Mouse (Mus musculus) thymus, adult 2 months (tissue): ENCODE measurements around the gene Fbn1. TPM values are rescaled to one million over a fixed set of nuclear protein-coding genes. Genes with fewer than 3 reads are reported as not detected.
A peak's percentile ranks its signal among the peaks of the same experiment; 100 is the strongest.

ENCODE experiments used
- DNase-seq: peaks from one replicate; pipeline ENCODE4 v3.0.0; 2021
- H3K27ac ChIP-seq: fragments of 200-500 bp; 2 replicates; pipeline ENCODE4 v1.5.1; 2012; ENCODE audit warnings: low read length, control low read depth; ENCODE audit not compliant: control insufficient read depth, insufficient read depth
- H3K27me3 ChIP-seq: fragments of 200-500 bp; 2 replicates; pipeline ENCODE4 v1.6.1; 2012; ENCODE audit warnings: mild to moderate bottlenecking, low read length, moderate library complexity, mixed read lengths; ENCODE audit not compliant: control insufficient read depth, insufficient read depth
- H3K36me3 ChIP-seq: fragments of 200-500 bp; 2 replicates; pipeline ENCODE4 v1.6.1; 2012; ENCODE audit warnings: mild to moderate bottlenecking, low read length, moderate library complexity; ENCODE audit not compliant: control insufficient read depth, insufficient read depth
- H3K4me1 ChIP-seq: fragments of 200-500 bp; replicated peaks from 2 replicates; pipeline ENCODE4 v1.6.1; 2012; ENCODE audit warnings: low read length; ENCODE audit not compliant: control insufficient read depth, insufficient read depth
- H3K4me3 ChIP-seq: fragments of 200-500 bp; 2 replicates; pipeline ENCODE4 v1.5.1; 2012; ENCODE audit warnings: mild to moderate bottlenecking, low read length, control low read depth, moderate library complexity; ENCODE audit not compliant: control insufficient read depth, insufficient read depth
- CTCF ChIP-seq: fragments of 200-500 bp; IDR thresholded peaks from 2 replicates; pipeline ENCODE4 v1.5.1; 2012; ENCODE audit warnings: mild to moderate bottlenecking, control low read depth, low read length, moderate library complexity, borderline replicate concordance; ENCODE audit not compliant: control insufficient read depth, poor library complexity, insufficient read depth; ENCODE audit errors: extremely low read depth
- POLR2A ChIP-seq: fragments of 200-500 bp; IDR thresholded peaks from 2 replicates; pipeline ENCODE4 v1.6.1; 2012; ENCODE audit warnings: mild to moderate bottlenecking, low read length, control low read depth, moderate library complexity; ENCODE audit not compliant: control insufficient read depth, poor library complexity, insufficient read depth; ENCODE audit errors: extremely low read depth
- WGBS: fragments of 180-500 bp; shearing (Covaris S2); methylation state at CpG from one replicate; pipeline ENCODE4 v1.1.7; 2018; 5-methylcytosine and 5-hydroxymethylcytosine counted together
- polyA plus RNA-seq: library from polyadenylated mRNA; depleted of rRNA; stranded (reverse); fragments of >200 nt; gene quantifications from 2 replicates; pipeline ENCODE4 v1.2.3, GENCODE M21; 2012

Fbn1 gene
- polyA plus RNA-seq, 1 experiment, result 4.5 TPM

- Histone ChIP-seq H3K36me3 (no peaks in the 10 kb centered on the region), H3K4me3 (no peak overlapping the region), H3K4me1 (no peaks in the 10 kb centered on the region), H3K27me3 (no peaks in the 10 kb centered on the region), H3K27ac (no peak overlapping the region)
- 94% methylated on average over 3 of the region's 3 CpGs for WGBS
- TF ChIP-seq CTCF (no peak), POLR2A (no peak)
- no peak for DNase-seq
Measured at GRCm38 (mm10) chr2:125514391-125514790, 6.6 kb upstream of the Fbn1 start.

GRCm38 (mm10) chr2:125512544-125512943, 4.8 kb upstream of the Fbn1 start:
- Histone ChIP-seq H3K4me1 (no peaks in the 10 kb centered on the region), H3K4me3 (no peak overlapping the region), H3K36me3 (no peaks in the 10 kb centered on the region), H3K27me3 (no peaks in the 10 kb centered on the region; the same call in 1 of the 2 replicates), H3K27ac (no peak overlapping the region)
- no peak for TF ChIP-seq POLR2A
- TF ChIP-seq CTCF, result no peak
- WGBS, result 93% methylated on average over 4 of the region's 4 CpGs
- no peak for DNase-seq

DNA sequence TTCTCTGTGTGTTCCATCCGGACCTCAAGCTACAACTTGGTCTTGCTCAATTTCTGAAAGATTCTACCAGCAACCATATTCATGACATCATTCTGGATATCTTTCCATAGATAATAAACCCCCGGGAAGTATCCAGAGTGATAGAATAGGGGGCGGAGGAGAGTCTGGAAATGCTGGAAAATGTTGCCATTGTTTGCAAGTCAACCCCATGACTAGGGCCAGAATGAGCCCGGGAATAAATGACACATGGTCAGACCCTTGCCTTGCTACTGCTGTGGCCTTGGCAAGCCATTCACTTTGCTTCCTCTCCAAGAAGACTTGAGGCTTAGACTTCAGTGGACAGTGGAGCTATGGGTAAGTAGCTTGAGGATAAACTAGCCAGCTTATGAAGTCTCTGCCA, 4.1 kb upstream of the Fbn1 start:
- H3K27me3 ChIP-seq, result no peaks in the 10 kb centered on the region; the same call in 1 of the 2 replicates
- DNase-seq, result no peak
- WGBS, result 85% methylated on average over 4 of the region's 4 CpGs
- no peak overlapping the region for H3K27ac ChIP-seq
- no peaks in the 10 kb centered on the region for H3K4me1 ChIP-seq
- no peaks in the 10 kb centered on the region for H3K36me3 ChIP-seq
- TF ChIP-seq CTCF, result no peak
- no peak for TF ChIP-seq POLR2A
- H3K4me3 ChIP-seq, result no peak overlapping the region

DNA sequence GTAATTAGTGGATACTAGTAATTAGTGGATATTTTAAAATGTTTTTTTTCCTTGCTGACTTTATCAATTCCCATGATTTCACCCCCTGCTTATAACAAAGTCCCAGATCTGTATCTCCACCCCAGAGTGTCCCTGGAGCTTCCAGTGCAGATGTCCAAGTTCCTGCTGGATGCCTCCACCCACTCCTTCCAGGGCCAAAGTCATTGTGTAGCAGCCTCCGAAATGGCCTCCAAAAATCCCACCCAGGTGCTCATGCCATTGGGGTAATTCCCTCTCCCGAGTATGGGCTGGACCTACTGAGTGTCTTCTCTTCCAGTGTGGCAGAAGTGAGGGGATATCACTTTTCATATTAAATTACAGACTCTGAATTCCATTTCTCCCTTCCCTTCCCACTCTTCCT, 3.0 kb upstream of the Fbn1 start:
- TF ChIP-seq POLR2A, result no peak
- TF ChIP-seq CTCF, result no peak
- Histone ChIP-seq H3K4me1 (no peaks in the 10 kb centered on the region), H3K4me3 (no peak overlapping the region), H3K27me3 (no peaks in the 10 kb centered on the region; the same call in 1 of the 2 replicates), H3K36me3 (no peaks in the 10 kb centered on the region), H3K27ac (no peak overlapping the region)
- WGBS, result 83% methylated on average over 2 of the region's 2 CpGs
- no peak for DNase-seq

- 91% methylated on average over 5 of the region's 5 CpGs for WGBS
- Histone ChIP-seq H3K4me1 (no peaks in the 10 kb centered on the region), H3K4me3 (no peak overlapping the region), H3K27me3 (no peaks in the 10 kb centered on the region; the same call in 1 of the 2 replicates), H3K36me3 (no peaks in the 10 kb centered on the region), H3K27ac (no peak overlapping the region)
- no peak for DNase-seq
- TF ChIP-seq CTCF (no peak), POLR2A (no peak)
Measured at GRCm38 (mm10) chr2:125508381-125508780, 588 bp upstream of the Fbn1 start.

GRCm38 (mm10) chr2:125506316-125507054, 1.3 kb downstream of the Fbn1 start:
- TF ChIP-seq POLR2A, result no peak
- TF ChIP-seq CTCF, result no peak
- DNase-seq, result no peak
- no peaks in the 10 kb centered on the region; the same call in 1 of the 2 replicates for H3K27me3 ChIP-seq
- H3K27ac ChIP-seq, result no peak overlapping the region
- H3K4me1 ChIP-seq, result no peaks in the 10 kb centered on the region
- WGBS, result 6% methylated on average over 37 of the region's 37 CpGs
- H3K4me3 ChIP-seq, result peak overlapping the region; percentile 11; the same call in 1 of the 2 replicates
- no peaks in the 10 kb centered on the region for H3K36me3 ChIP-seq
